Mouse (Mus musculus) fat pad, adult 2 months (tissue): ENCODE results near the gene Trap1.
"Not testable (repeated sequence)": the region's sequence is repeated elsewhere in the genome, so short reads cannot be mapped to it uniquely, and the experiment has no call there.

Experiments used
- DNase-seq: peaks from one replicate; pipeline ENCODE4 v3.0.0-alpha.2; 2011; ENCODE audit warnings: low read depth, low spot score; ENCODE audit errors: extremely low read depth

Gene Trap1

GRCm38 (mm10) chr16:4036807-4037206 is 40.8 kb downstream of the Trap1 start, which contains the start of gene Dnase1:
Gene Dnase1, plus strand, starts transcription at chr16:4036942.
- DNase-seq = no peak

- DNase-seq = peak; percentile 19
These were observed 42.1 kb downstream of the Trap1 start for GRCm38 (mm10) chr16:4035575-4035974.

- DNase-seq = no peak
These were observed 43.2 kb downstream of the Trap1 start for GRCm38 (mm10) chr16:4034476-4034875.

- no peak for DNase-seq
These were observed 43.7 kb downstream of the Trap1 start for GRCm38 (mm10) chr16:4033971-4034370.

GRCm38 (mm10) chr16:4032341-4032748 is 45.3 kb downstream of the Trap1 start:
- DNase-seq = no peak

- DNase-seq = no peak
These were observed 46.0 kb downstream of the Trap1 start for GRCm38 (mm10) chr16:4031441-4032274.

GRCm38 (mm10) chr16:4030501-4030900 is 47.1 kb downstream of the Trap1 start:
- DNase-seq = no peak

GRCm38 (mm10) chr16:4029371-4029841 is 48.2 kb downstream of the Trap1 start:
- DNase-seq = no peak

GRCm38 (mm10) chr16:4027211-4027610 is 50.4 kb downstream of the Trap1 start:
- no peak for DNase-seq

- no peak for DNase-seq
These were observed 51.0 kb downstream of the Trap1 start for GRCm38 (mm10) chr16:4026672-4027071.

GRCm38 (mm10) chr16:4022719-4023118 is 54.9 kb downstream of the Trap1 start:
- no peak for DNase-seq

- DNase-seq = no peak
These were observed 56.4 kb downstream of the Trap1 start for GRCm38 (mm10) chr16:4021241-4021640.

GRCm38 (mm10) chr16:4017466-4017865 is 60.2 kb downstream of the Trap1 start:
- DNase-seq = not testable (repeated sequence)

- not testable (repeated sequence) for DNase-seq
These were observed 60.8 kb downstream of the Trap1 start for GRCm38 (mm10) chr16:4016786-4017185.

GRCm38 (mm10) chr16:4014040-4014668 is 63.5 kb downstream of the Trap1 start:
- no peak for DNase-seq

- DNase-seq = no peak
These were observed 64.6 kb downstream of the Trap1 start for GRCm38 (mm10) chr16:4012882-4013570.

- DNase-seq = peak; percentile 54
These were observed 73.9 kb downstream of the Trap1 start, which contains the start of gene Slx4 for GRCm38 (mm10) chr16:4003489-4004398. Gene Slx4, minus strand, starts transcription at chr16:4003770.
